Mouse (Mus musculus): ENCODE measurements around the gene Opn4. TPM values are rescaled to one million over a fixed set of nuclear protein-coding genes. Genes with fewer than 3 reads are reported as not detected.

Opn4 gene
- total RNA-seq, 2 experiments from 2014 or later, result not detected

GRCm38 (mm10) chr14:34566530-34566929, 33.4 kb downstream of the Opn4 start:
- DNase-seq (ENCODE audit: low spot score in 2 of 2), result no peak

- DNase-seq (ENCODE audit: low spot score in 2 of 2), result peak in 1 of 2 experiments; percentile 12
Measured at GRCm38 (mm10) chr14:34565711-34566110, 34.2 kb downstream of the Opn4 start.

GRCm38 (mm10) chr14:34564646-34565045, 35.3 kb downstream of the Opn4 start:
- no peak for DNase-seq (ENCODE audit: low spot score in 2 of 2)

- DNase-seq (ENCODE audit: low spot score in 2 of 2), result no peak
Measured at GRCm38 (mm10) chr14:34562393-34562792, 37.5 kb downstream of the Opn4 start.

GRCm38 (mm10) chr14:34561647-34562046, 38.3 kb downstream of the Opn4 start:
- no peak for DNase-seq (ENCODE audit: low spot score in 2 of 2)

GRCm38 (mm10) chr14:34558947-34559346, 41.0 kb downstream of the Opn4 start:
- no peak for DNase-seq (ENCODE audit: low spot score in 2 of 2)

GRCm38 (mm10) chr14:34555211-34555610, 44.7 kb downstream of the Opn4 start:
- DNase-seq (ENCODE audit: low spot score in 2 of 2), result no peak

- DNase-seq (ENCODE audit: low spot score in 2 of 2), result no peak
Measured at GRCm38 (mm10) chr14:34554047-34554446, 45.9 kb downstream of the Opn4 start.

GRCm38 (mm10) chr14:34553470-34553869, 46.5 kb downstream of the Opn4 start:
- no peak for DNase-seq (ENCODE audit: low spot score in 2 of 2)

- no peak for DNase-seq (ENCODE audit: low spot score in 2 of 2)
Measured at GRCm38 (mm10) chr14:34552226-34552625, 47.7 kb downstream of the Opn4 start.

- peak; percentile 80 to 87 for DNase-seq (ENCODE audit: low spot score in 2 of 2)
Measured at GRCm38 (mm10) chr14:34549004-34549671, 50.8 kb downstream of the Opn4 start.

GRCm38 (mm10) chr14:34548391-34549001, 51.4 kb downstream of the Opn4 start:
- peak; percentile 52 to 64 for DNase-seq (ENCODE audit: low spot score in 2 of 2)

GRCm38 (mm10) chr14:34544545-34544944, 55.4 kb downstream of the Opn4 start:
- no peak for DNase-seq (ENCODE audit: low spot score in 2 of 2)

- no peak for DNase-seq (ENCODE audit: low spot score in 2 of 2)
Measured at GRCm38 (mm10) chr14:34544001-34544400, 55.9 kb downstream of the Opn4 start.

GRCm38 (mm10) chr14:34543596-34543995, 56.3 kb downstream of the Opn4 start:
- DNase-seq (ENCODE audit: low spot score in 2 of 2), result no peak

- DNase-seq (ENCODE audit: low spot score in 2 of 2), result no peak
Measured at GRCm38 (mm10) chr14:34541896-34542295, 58.0 kb downstream of the Opn4 start.

GRCm38 (mm10) chr14:34540685-34541162, 59.2 kb downstream of the Opn4 start:
- DNase-seq (ENCODE audit: low spot score in 2 of 2), result no peak

Other genes starting within 250 kb of the Opn4 start
- gene Fam25c, start 244.7 kb downstream of the Opn4 start, total RNA-seq (2021), result not detected
- 1 to 10 TPM; 5.4 to 5.8 TPM for gene Sncg, start 225.4 kb downstream of the Opn4 start, total RNA-seq (2021)
- gene Mmrn2, start 224.7 kb downstream of the Opn4 start, total RNA-seq (2021), result 1 to 10 TPM; 4.0 to 4.3 TPM
- 10 to 100 TPM; 32.8 to 33.6 TPM for gene Bmpr1a, start 96.8 kb downstream of the Opn4 start, total RNA-seq (2021)
- not detected for gene 9230112D13Rik, start 77.3 kb downstream of the Opn4 start, total RNA-seq (2021)
- gene Ldb3, start 11.5 kb downstream of the Opn4 start, total RNA-seq (2021), result 1 to 10 TPM; 2.2 to 3.1 TPM
- 10 to 100 TPM; 44.7 to 46.0 TPM for gene Wapl, start 73.8 kb upstream of the Opn4 start, total RNA-seq (2021)
- gene Grid1, start 220.0 kb upstream of the Opn4 start, total RNA-seq (2021), result 10 to 100 TPM; 44.8 to 45.0 TPM